Mouse (Mus musculus) pancreas, adult 10 weeks (tissue): Measurements from ENCODE around the gene Galk1. TPM values are rescaled to one million over a fixed set of nuclear protein-coding genes. Genes with fewer than 3 reads are reported as not detected.

Source experiments
- polyA plus RNA-seq: library from polyadenylated mRNA; stranded (reverse); fragments of 350-450 nt; fragmentation: Illumina TruSeq; extraction: RNeasy Lipid Tissue Mini Kit (QIAGEN cat#74804); gene quantifications from one replicate; pipeline ENCODE4 v1.2.3, GENCODE M21; 2015; ENCODE audit warnings: low read depth, low replicate concordance; ENCODE audit not compliant: insufficient read depth

Gene Galk1
- polyA plus RNA-seq, result 11.8 TPM

GRCm38 (mm10) chr11:116012262-116012947 lies at the start of gene Galk1:
Galk1 (minus strand) TSS chr11:116012719.

DNA sequence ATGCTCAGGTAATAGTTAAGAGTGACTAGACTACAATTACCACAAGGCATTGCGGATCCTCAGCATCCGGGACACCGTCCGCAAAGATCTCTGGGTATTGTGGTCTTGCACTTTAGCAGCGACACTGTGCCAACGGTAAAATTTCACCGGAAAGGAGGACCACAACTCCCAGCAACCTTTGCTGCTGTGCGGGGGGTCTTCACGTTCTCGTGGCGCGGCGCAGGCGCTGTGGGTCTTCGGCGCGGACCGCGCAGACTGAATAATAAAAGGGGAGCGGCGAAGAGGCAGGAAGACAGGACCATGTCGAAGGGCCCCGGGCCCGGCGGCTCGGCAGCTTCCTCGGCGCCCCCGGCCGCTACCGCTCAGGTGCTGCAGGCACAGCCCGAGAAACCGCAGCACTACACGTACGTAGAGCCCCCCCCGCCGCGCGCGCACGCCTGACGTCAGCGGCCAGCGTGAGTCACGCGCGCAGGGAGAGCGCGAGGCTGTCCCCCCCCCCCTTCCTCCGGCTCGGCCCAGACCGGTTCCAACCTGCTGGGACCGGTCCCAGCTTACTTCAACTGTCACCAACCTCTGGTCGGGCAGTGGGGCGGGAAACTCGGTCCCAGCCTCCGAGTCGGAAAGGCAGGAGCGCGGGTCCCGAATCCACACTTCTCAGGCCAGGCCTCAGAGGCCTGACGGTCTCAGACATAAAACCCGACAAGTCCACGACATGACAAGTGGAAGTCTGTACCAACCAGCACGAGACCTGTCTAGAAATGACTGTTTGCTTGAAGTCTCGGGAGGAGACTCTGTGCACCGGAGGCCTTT lies 17.8 kb upstream of the Galk1 start, which contains the start of gene Unk:
TSS of gene Unk (plus strand) at position 235 of the 810 bp plus-strand sequence.

DNA sequence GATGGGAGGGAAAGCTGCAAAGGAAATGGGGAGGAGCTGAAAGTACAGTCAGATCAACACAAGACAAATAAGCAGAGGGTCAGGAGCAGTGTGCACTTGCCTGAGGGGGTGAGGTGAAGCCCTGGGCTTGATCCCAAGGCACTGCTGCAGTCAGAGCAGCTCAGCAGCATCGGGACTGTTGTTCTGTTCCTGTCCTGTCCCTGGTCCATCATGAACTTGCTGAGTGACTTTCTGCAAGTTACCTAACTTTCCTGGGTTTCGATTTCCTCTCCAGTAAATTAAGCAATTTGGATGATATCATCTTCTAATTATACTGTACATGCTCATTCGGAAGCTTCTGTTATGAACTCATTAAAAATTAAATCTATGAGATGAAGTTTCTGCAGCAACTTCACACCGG lies 15.2 kb upstream of the Galk1 start, which contains the start of gene H3f3b:
TSS of gene H3f3b (minus strand) at position 207 of the 400 bp plus-strand sequence.

DNA sequence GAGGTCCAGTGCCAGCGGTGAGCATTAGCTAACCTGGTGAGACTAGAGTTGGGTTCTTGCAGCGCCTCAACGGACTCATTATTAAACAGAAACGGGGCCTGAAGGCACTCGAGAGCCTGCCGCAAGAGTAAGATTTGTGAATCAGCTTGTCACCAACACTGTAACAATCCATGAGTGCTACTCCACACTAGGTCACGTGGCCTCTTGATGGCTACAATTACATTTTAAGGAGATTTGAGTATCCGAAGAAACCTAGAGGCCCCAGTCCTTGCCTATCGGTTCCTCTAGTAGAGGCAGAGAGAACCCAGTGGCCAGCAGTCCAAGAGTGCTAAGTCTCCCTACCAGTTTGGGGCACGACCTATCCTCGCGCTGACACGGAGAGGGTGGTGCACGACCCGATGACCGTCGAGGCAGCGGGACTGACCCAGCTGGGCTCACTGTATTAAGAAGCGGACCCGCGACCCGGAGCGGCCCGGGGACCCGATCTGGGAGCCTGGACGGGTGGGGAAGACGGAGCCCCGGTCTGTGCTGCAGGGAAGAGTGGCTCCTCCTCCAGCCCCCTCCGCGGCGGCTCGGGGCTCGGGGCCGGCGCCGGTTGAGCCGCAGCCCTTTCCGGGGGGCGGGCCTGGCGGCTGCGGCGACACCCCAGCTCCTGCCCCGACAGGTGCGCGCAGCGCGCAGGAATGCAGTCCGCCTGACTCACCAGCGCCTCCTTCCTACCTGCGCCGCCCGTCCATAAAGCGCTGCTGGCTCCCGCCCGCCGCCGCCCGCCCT lies 38.0 kb downstream of the Galk1 start, which contains the start of gene Itgb4:
TSS of gene Itgb4 (plus strand) at position 401 of the 774 bp plus-strand sequence.

Other genes with a start within 250 kb of the Galk1 start
- 5.9 TPM for gene Tmem94, start 247.3 kb downstream of the Galk1 start, polyA plus RNA-seq
- gene Caskin2, start 199.1 kb downstream of the Galk1 start, polyA plus RNA-seq, result 13.3 TPM
- 11.0 TPM for gene Tsen54, start 198.0 kb downstream of the Galk1 start, polyA plus RNA-seq
- 66.6 TPM for gene Llgl2, start 188.7 kb downstream of the Galk1 start, polyA plus RNA-seq
- 20.8 TPM for gene Myo15b, start 154.3 kb downstream of the Galk1 start, polyA plus RNA-seq
- 5.6 TPM for gene Smim5, start 112.8 kb downstream of the Galk1 start, polyA plus RNA-seq
- gene Smim6, start 100.7 kb downstream of the Galk1 start, polyA plus RNA-seq, result 4.9 TPM
- 4.7 TPM for gene Sap30bp, start 79.4 kb downstream of the Galk1 start, polyA plus RNA-seq
- gene Recql5, start 79.2 kb downstream of the Galk1 start, polyA plus RNA-seq, result 10.0 TPM
- 8.1 TPM for gene Itgb4, start 38.0 kb downstream of the Galk1 start, polyA plus RNA-seq
- 85.3 TPM for gene H3f3b, start 15.2 kb upstream of the Galk1 start, polyA plus RNA-seq
- gene Unk, start 17.6 kb upstream of the Galk1 start, polyA plus RNA-seq, result 5.1 TPM
- gene Unc13d, start 65.2 kb upstream of the Galk1 start, polyA plus RNA-seq, result 2.5 TPM
- gene Wbp2, start 74.3 kb upstream of the Galk1 start, polyA plus RNA-seq, result 26.2 TPM
- gene Trim47, start 114.5 kb upstream of the Galk1 start, polyA plus RNA-seq, result 14.4 TPM
- gene Trim65, start 118.4 kb upstream of the Galk1 start, polyA plus RNA-seq, result 2.2 TPM
- 14.6 TPM for gene Mrpl38, start 126.1 kb upstream of the Galk1 start, polyA plus RNA-seq
- gene Fbf1, start 155.4 kb upstream of the Galk1 start, polyA plus RNA-seq, result 8.8 TPM
- gene Ten1, start 186.1 kb upstream of the Galk1 start, polyA plus RNA-seq, result 7.9 TPM
- 15.4 TPM for gene Acox1, start 186.3 kb upstream of the Galk1 start, polyA plus RNA-seq
- 1.1 TPM for gene Evpl, start 225.4 kb upstream of the Galk1 start, polyA plus RNA-seq